Mouse (Mus musculus) CH12.LX (cell line): ENCODE data around the gene Miga2. TPM values are rescaled to one million over a fixed set of nuclear protein-coding genes. Genes with fewer than 3 reads are reported as not detected.

Experiments used
- DNase-seq: peaks from one replicate; pipeline ENCODE4 v3.0.0-alpha.2; 2013; ENCODE audit errors: extremely low read depth
- H3K27ac ChIP-seq: 2 replicates; pipeline ENCODE4 v1.5.1; 2012; ENCODE audit warnings: low read depth, mild to moderate bottlenecking, control low read depth, moderate library complexity; ENCODE audit not compliant: insufficient read depth
- H3K27me3 ChIP-seq: replicated peaks from 2 replicates; pipeline ENCODE3; 2012; ENCODE audit warnings: inconsistent platforms
- H3K36me3 ChIP-seq, 2 experiments: replicated peaks in 1 of 2; 2 replicates each; pipeline versions ENCODE3 to v1.6.1; 2012; ENCODE audit warnings: inconsistent platforms in 1 of 2, low read length in 1 of 2, mild to moderate bottlenecking in 1 of 2, mixed read lengths in 1 of 2, moderate library complexity in 1 of 2; ENCODE audit not compliant: control insufficient read depth in 1 of 2, insufficient read depth in 1 of 2
- H3K4me1 ChIP-seq, 2 experiments: 2 replicates each; pipeline ENCODE4 v1.6.1; 2012; ENCODE audit warnings: inconsistent platforms in 1 of 2, moderate library complexity in 1 of 2; ENCODE audit not compliant: insufficient read depth in 2 of 2, control insufficient read depth in 1 of 2
- H3K4me2 ChIP-seq: 2 replicates; pipeline ENCODE4 v1.6.1; 2012; ENCODE audit warnings: low read depth, mild to moderate bottlenecking, control low read depth; ENCODE audit not compliant: poor library complexity, insufficient read depth, severe bottlenecking
- H3K4me3 ChIP-seq, 3 experiments: fragments of 150-350 bp in 1 of 3; sonication (generic) in 1 of 3; replicated peaks in 1 of 3; 2 replicates each; pipeline versions ENCODE3 to v1.5.1; 2011 to 2012; ENCODE audit warnings: low read depth in 2 of 3, low read length in 2 of 3, mild to moderate bottlenecking in 2 of 3, moderate library complexity in 2 of 3, control low read depth in 1 of 3, improper control_type of control experiment in 1 of 3, inconsistent platforms in 1 of 3, mixed read lengths in 1 of 3; ENCODE audit not compliant: poor library complexity in 1 of 3
- H3K79me2 ChIP-seq: replicated peaks from 2 replicates; pipeline ENCODE4 v1.6.1; 2012; ENCODE audit warnings: mild to moderate bottlenecking, moderate library complexity; ENCODE audit not compliant: control insufficient read depth, poor library complexity, insufficient read depth, severe bottlenecking; ENCODE audit errors: extremely low read depth
- H3K9ac ChIP-seq: 2 replicates; pipeline ENCODE4 v1.6.1; 2012; ENCODE audit warnings: low read depth, mild to moderate bottlenecking, control low read depth, moderate library complexity; ENCODE audit not compliant: insufficient read depth
- H3K9me3 ChIP-seq: replicated peaks from 2 replicates; pipeline ENCODE3; 2012; ENCODE audit warnings: low read length, inconsistent platforms, mixed read lengths
- CHD2 ChIP-seq: IDR thresholded peaks from 2 replicates; pipeline ENCODE4 v1.6.1; 2011; ENCODE audit warnings: low read length, improper control_type of control experiment
- CTCF ChIP-seq, 2 experiments: IDR thresholded peaks in 1 of 2; conservative IDR thresholded peaks in 1 of 2; 2 replicates each; pipeline ENCODE4 v1.5.1; 2011 to 2012; ENCODE audit warnings: low read depth in 2 of 2, low read length in 2 of 2, improper control_type of control experiment in 1 of 2, inconsistent platforms in 1 of 2, mild to moderate bottlenecking in 1 of 2, moderate library complexity in 1 of 2
- E2F4 ChIP-seq: IDR thresholded peaks from 2 replicates; pipeline ENCODE4 v1.6.1; 2011; ENCODE audit warnings: low read depth, low read length, improper control_type of control experiment; ENCODE audit not compliant: insufficient replicate concordance
- EP300 ChIP-seq: IDR thresholded peaks from 2 replicates; pipeline ENCODE4 v1.6.1; 2011; ENCODE audit warnings: low read length, improper control_type of control experiment
- HCFC1 ChIP-seq: IDR thresholded peaks from 2 replicates; pipeline ENCODE4 v1.6.1; 2012; ENCODE audit warnings: low read depth, mild to moderate bottlenecking, inconsistent platforms, low read length, improper control_type of control experiment
- JUN ChIP-seq: IDR thresholded peaks from 2 replicates; pipeline ENCODE4 v1.6.1; 2011; ENCODE audit warnings: low read depth, mild to moderate bottlenecking, low read length, improper control_type of control experiment, moderate library complexity; ENCODE audit not compliant: insufficient read depth
- KAT2A ChIP-seq: IDR thresholded peaks from 2 replicates; pipeline ENCODE4 v1.6.1; 2012; ENCODE audit warnings: low read length, improper control_type of control experiment, inconsistent platforms; ENCODE audit not compliant: insufficient replicate concordance
- MAX ChIP-seq: IDR thresholded peaks from 2 replicates; pipeline ENCODE4 v1.6.1; 2011; ENCODE audit warnings: low read length, improper control_type of control experiment
- MYC ChIP-seq: IDR thresholded peaks from 2 replicates; pipeline ENCODE4 v1.6.1; 2011; ENCODE audit warnings: low read depth, mild to moderate bottlenecking, improper control_type of control experiment, low read length
- NELFE ChIP-seq: IDR thresholded peaks from 2 replicates; pipeline ENCODE4 v1.6.1; 2011; ENCODE audit warnings: low read depth, low read length, improper control_type of control experiment
- POLR2A ChIP-seq: IDR thresholded peaks from 2 replicates; pipeline ENCODE4 v1.6.1; 2011; ENCODE audit warnings: low read depth, mild to moderate bottlenecking, improper control_type of control experiment, low read length
- RCOR1 ChIP-seq: conservative IDR thresholded peaks from 2 replicates; pipeline ENCODE4 v1.6.1; 2012; ENCODE audit warnings: low read depth, mild to moderate bottlenecking, inconsistent platforms, low read length, improper control_type of control experiment
- SIN3A ChIP-seq: IDR thresholded peaks from 2 replicates; pipeline ENCODE4 v1.6.1; 2012; ENCODE audit warnings: low read length, improper control_type of control experiment, inconsistent platforms
- TBP ChIP-seq: conservative IDR thresholded peaks from 2 replicates; pipeline ENCODE4 v1.6.1; 2011; ENCODE audit warnings: low read depth, low read length, improper control_type of control experiment
- USF1 ChIP-seq: IDR thresholded peaks from 2 replicates; pipeline ENCODE4 v1.6.1; 2014; ENCODE audit warnings: low read depth, mild to moderate bottlenecking, inconsistent platforms, low read length, improper control_type of control experiment
- dilution Hi-C: fragments of 300-500 bp; cut with MboI; formaldehyde crosslinking; loops from 2 replicates; pipeline ENCODE4 v1.14.3; 2020; ENCODE audit warnings: low sequenced_read_pairs; ENCODE audit not compliant: extremely low pct_unique_long_range_greater_than_20kb, extremely low pct_ligation_motif_present
- in situ Hi-C: fragments of 300-500 bp; cut with MboI; formaldehyde crosslinking; loops from 3 replicates; pipeline ENCODE4 v1.14.3; 2019; ENCODE audit warnings: low sequenced_read_pairs, low pct_ligation_motif_present, low pct_unique_long_range_greater_than_20kb, mixed read lengths
- polyA plus RNA-seq: library from polyadenylated mRNA; unstranded; fragments of >175 nt; gene quantifications from 2 replicates; pipeline ENCODE4 v1.2.1, GENCODE M21; 2012; ENCODE audit warnings: low read depth; ENCODE audit not compliant: insufficient read length
- total RNA-seq, 2 experiments: library from RNA; depleted of rRNA; stranded (reverse); fragments of 300-350 nt in 1 of 2; fragments of >200 nt in 1 of 2; gene quantifications; 2 replicates each; pipeline ENCODE4 v1.2.3; 2012 to 2014

Gene Miga2
- total and polyA plus RNA-seq, 3 experiments = 9.2 to 11.2 (median 9.4) TPM

- TF ChIP-seq CHD2 (no peak), TBP (no peak), RCOR1 (no peak), SIN3A (no peak), NELFE (no peak), POLR2A (no peak), KAT2A (no peak), E2F4 (no peak)
- H3K36me3 ChIP-seq = peaks cover 0 to 17% of the 10 kb centered on the region in 2 experiments
- H3K9me3 ChIP-seq = peaks cover 6% of the 10 kb centered on the region
- dilution Hi-C loops (no loop called here), in situ Hi-C loops (no loop called here)
- H3K27ac ChIP-seq = no peak overlapping the region
- no peak overlapping the region for H3K4me3 ChIP-seq
- peaks cover 20 to 33% of the 10 kb centered on the region in 2 experiments for H3K4me1 ChIP-seq
- H3K9ac ChIP-seq = no peak overlapping the region
- no peaks in the 10 kb centered on the region for H3K27me3 ChIP-seq
- H3K4me2 ChIP-seq = no peak overlapping the region
- DNase-seq = no peak
- no peaks in the 10 kb centered on the region for H3K79me2 ChIP-seq
Measured at GRCm38 (mm10) chr2:30360626-30361025, 3.4 kb upstream of the Miga2 start.

DNA sequence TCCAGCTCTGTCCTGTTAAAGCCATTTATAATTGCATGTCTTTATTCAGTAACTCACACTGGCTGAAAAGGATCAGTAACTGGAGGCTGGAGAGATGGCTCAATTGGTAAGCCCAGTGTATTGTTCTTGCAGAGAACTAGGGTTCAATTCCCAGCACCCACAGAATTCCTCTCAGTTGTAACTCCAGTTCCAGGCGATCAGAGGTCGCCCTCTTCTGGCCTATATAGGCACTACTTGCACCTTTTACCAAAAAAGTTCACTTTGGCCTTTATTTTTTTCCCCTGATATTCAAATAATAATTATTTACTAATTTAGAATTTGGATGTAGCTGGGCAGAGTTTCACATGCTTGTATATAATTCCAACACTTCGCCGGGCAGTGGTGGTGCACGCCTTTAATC, 1.2 kb upstream of the Miga2 start:
- no peak overlapping the region for H3K4me2 ChIP-seq
- H3K36me3 ChIP-seq = peaks cover 3 to 15% of the 10 kb centered on the region in 2 experiments
- in situ Hi-C loops = no loop called here
- no peak overlapping the region for H3K27ac ChIP-seq
- dilution Hi-C loops = no loop called here
- H3K9me3 ChIP-seq = peaks cover 6% of the 10 kb centered on the region
- H3K4me3 ChIP-seq = no peak overlapping the region
- H3K79me2 ChIP-seq = no peaks in the 10 kb centered on the region
- H3K27me3 ChIP-seq = no peaks in the 10 kb centered on the region
- H3K9ac ChIP-seq = no peak overlapping the region
- no peak for TF ChIP-seq JUN
- TF ChIP-seq MAX = no peak
- TF ChIP-seq USF1 = no peak
- TF ChIP-seq CTCF (conservative IDR thresholded peaks at IDR 0.05 in 1 of 2, IDR thresholded peaks at IDR 0.05 in 1 of 2; ENCODE audit: low read depth in 2 of 2, low read length in 2 of 2) = peak; percentile 28 to 44; a peak in 3 of 4 replicates
- TF ChIP-seq MYC = no peak
- TF ChIP-seq CHD2 = no peak
- TF ChIP-seq EP300 = no peak
- TF ChIP-seq HCFC1 = no peak
- peaks cover 13 to 27% of the 10 kb centered on the region in 2 experiments for H3K4me1 ChIP-seq
- DNase-seq = peak; percentile 15
